Mouse (Mus musculus) thymus, adult 2 months (tissue): Measurements from ENCODE around the gene Manf.

Experiments
- CTCF ChIP-seq: fragments of 200-500 bp; IDR thresholded peaks from 2 replicates; pipeline ENCODE4 v1.5.1; 2012; ENCODE audit warnings: mild to moderate bottlenecking, control low read depth, low read length, moderate library complexity, borderline replicate concordance; ENCODE audit not compliant: control insufficient read depth, poor library complexity, insufficient read depth; ENCODE audit errors: extremely low read depth
- POLR2A ChIP-seq: fragments of 200-500 bp; IDR thresholded peaks from 2 replicates; pipeline ENCODE4 v1.6.1; 2012; ENCODE audit warnings: mild to moderate bottlenecking, low read length, control low read depth, moderate library complexity; ENCODE audit not compliant: control insufficient read depth, poor library complexity, insufficient read depth; ENCODE audit errors: extremely low read depth

GRCm38 (mm10) chr9:106806503-106806902, 85.3 kb downstream of the Manf start:
- no peak for TF ChIP-seq CTCF
- TF ChIP-seq POLR2A: no peak
